Mouse (Mus musculus) right cerebral cortex, adult 18-20 months (tissue): ENCODE results near the gene Lin28b.

Source experiments
- DNase-seq: peaks from one replicate; pipeline ENCODE4 v3.0.0; 2022; ENCODE audit warnings: mixed read lengths

Lin28b gene

GRCm38 (mm10) chr10:45485761-45486602, at the start of gene Lin28b:
Gene Lin28b (minus strand): TSS chr10:45486395.
- peak; percentile 82 for DNase-seq

DNA sequence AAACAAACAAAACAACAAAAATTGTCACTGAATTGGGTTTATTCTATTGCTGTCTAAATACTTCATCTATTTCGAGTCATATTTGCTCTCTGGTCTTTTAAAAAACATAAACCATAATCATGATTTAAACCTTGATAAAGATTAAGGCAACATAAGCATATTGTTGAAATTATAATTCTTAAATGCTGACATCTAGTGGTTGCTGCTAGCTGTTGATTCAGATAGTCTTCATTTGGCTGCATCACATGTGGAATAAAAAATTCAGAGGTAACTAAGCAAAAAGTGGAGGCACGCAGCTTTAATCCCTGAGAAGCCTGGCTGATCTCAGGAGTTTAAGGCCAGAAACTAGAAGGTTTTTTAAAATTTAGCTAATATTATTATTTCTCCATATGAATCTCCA, 25.6 kb upstream of the Lin28b start:
- DNase-seq: no peak

GRCm38 (mm10) chr10:45510662-45511061, 24.5 kb upstream of the Lin28b start:
- no peak for DNase-seq

DNA sequence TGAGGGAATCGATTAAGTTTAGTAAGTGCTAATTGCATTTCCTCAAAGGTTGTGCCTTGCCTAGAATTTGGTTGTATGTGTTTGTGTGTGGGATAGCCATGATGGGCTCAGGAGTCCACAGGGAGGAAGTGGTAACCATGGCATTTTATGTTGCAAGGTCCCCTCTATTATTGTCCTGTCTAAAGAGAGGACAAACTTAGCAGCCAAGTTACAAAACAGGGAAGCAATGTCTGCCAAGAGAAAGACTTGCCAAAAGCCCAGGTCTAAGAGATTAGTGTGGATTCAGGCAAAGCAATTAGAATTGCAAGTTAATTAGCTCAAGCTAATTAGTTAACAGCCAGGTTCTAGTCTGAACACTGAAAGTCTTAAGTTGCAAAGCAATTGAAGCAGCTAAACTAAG, 14.1 kb upstream of the Lin28b start:
- no peak for DNase-seq

GRCm38 (mm10) chr10:45486603-45486946, 380 bp upstream of the Lin28b start:
- no peak for DNase-seq

DNA sequence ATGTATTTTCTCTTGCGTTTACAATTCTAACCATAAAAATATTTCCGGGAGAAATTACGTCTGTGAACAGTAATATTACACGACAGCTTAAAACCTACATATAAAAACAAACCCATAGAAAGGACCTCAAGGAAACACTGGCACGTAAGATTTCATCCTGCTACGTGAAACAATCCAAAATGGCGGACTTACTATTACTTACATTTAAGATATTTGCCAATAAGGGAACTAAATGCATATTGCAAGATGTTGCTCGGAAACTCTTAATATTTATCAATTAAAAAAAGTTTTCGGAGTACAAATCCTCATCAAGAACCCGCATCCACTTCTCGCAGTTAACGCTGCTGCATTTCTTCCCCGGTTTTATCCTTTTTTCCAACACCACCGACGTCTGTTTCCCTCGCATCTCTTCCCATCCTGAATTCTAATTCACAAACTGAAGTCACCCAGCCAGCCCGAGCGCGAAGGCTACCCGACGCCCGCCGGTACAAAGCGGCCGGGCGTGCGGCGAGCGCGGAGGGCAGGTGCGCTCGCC, 902 bp downstream of the Lin28b start:
- DNase-seq: no peak

DNA sequence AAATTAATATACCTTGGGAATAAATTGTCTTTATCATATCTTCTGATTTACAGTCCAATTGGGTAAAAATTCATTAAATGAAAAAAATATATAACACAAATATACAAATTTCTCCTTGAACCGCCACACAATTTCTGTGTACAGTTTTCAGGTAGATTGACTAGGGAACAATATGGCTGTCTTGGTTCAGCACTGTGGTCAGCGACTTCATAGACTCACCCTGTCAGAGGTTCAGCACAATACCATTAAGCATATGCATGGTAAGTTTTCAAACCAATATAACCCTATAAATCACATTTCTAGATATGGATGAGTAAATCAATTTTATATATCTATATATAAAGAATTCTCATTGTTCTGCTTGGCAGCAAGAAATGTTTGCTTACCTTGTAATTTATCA, 3.0 kb downstream of the Lin28b start:
- DNase-seq: no peak

GRCm38 (mm10) chr10:45473663-45474333, 12.4 kb downstream of the Lin28b start:
- peak; percentile 45 for DNase-seq

DNA sequence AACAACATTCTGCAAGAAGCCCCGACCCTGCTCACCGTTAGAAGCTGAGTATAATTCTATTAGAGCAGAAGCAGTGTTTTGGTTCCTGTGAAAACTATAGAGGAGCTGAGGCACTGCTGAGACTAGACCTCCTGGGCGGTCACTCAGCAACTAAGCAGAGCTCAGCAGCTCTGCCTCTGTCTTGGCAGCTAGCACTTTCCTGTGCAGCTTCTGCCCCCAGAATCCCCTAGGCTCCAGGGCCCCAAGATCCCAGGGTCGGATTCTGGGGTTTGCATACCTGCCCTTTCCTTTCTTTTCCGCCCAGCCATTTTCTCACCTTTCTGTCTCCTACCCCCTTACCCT, 13.1 kb downstream of the Lin28b start:
- no peak for DNase-seq

GRCm38 (mm10) chr10:45472431-45473142, 13.6 kb downstream of the Lin28b start:
- DNase-seq: no peak

DNA sequence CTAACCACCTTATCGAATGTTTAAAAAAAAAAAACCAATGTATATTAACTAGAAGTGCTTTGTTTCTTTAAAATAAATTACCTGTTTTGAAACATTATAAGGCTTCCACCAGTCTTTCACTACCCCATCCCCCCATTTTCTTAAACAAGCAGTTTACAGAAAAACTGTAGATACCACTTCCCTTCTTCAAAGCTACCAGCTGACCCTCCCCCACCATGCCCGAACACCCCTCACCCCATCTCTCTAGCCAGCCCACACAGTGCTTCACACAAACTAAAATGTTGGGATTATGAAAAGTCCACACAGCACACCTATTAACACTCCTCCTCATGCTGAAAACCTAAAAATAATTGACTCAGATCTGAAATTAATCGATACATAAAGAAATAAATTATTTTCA, 14.9 kb downstream of the Lin28b start:
- DNase-seq: no peak

- no peak for DNase-seq
Measured at GRCm38 (mm10) chr10:45470079-45470739, 16.0 kb downstream of the Lin28b start.

GRCm38 (mm10) chr10:45469027-45469996, 16.9 kb downstream of the Lin28b start:
- DNase-seq: no peak

GRCm38 (mm10) chr10:45468180-45468915, 17.8 kb downstream of the Lin28b start:
- DNase-seq: no peak

DNA sequence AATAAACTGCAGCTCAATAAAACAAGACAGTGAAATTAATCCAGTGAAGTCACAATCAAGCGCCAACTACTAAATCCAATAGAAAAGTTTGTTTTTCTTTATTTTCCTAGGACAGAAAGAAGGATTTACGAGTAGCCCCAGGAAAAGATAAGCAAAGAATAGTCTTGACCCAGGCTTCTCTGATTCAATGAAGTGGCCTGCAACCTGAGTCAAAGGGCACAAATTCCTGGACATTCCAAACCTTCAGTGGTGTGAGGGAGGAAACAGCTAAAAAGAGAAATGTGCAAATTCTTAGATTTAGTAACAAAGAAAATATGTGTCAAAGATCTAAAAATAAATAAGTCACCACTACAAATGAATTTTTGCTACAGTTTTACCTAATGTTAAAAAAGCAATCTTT, 27.6 kb downstream of the Lin28b start:
- DNase-seq: no peak

DNA sequence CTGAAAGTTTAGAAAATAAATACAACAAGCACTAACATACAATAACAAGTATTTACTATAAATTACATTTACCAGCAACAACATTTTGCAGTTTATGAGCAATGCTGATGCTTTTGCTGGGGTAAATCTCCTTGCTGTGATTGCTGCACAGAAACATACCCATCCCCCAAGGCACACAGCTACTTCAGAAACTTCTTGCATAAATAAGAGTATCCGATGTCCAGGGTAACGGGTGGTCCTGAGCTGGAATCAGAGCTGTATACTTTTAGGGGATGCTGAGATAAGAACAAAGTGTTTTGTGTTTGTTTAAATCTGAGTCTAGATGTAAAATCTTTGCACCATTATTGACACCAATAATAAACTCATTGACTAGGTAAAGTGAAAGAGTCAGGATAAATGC, 28.1 kb downstream of the Lin28b start:
- no peak for DNase-seq

GRCm38 (mm10) chr10:45446625-45447024, 39.6 kb downstream of the Lin28b start:
- DNase-seq: no peak

- DNase-seq: no peak
Measured at GRCm38 (mm10) chr10:45446215-45446614, 40.0 kb downstream of the Lin28b start.

- no peak for DNase-seq
Measured at GRCm38 (mm10) chr10:45422372-45422771, 63.8 kb downstream of the Lin28b start.

GRCm38 (mm10) chr10:45412144-45412543, 74.1 kb downstream of the Lin28b start:
- no peak for DNase-seq

DNA sequence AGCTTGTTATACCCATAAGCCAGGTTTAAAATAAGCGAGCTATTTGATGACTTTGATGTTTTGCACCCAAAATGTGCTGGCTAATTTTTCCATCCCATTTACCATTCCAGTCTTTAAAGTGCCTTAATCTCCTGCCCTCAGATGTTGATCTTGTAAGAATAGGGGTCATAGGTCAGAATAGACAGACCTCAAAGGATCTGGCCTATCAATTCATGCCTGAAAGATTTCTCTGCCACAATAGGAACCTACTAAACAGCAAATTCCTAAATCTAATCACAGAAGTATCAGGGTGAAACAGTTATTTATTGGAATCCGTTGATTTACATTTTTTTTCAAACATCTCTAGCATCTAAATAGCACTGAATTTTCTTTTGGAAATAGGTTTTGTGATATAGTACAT, 74.5 kb downstream of the Lin28b start:
- DNase-seq: no peak
